Mouse (Mus musculus): ENCODE results near the gene Olfr460.
"Not testable (repeated sequence)": the region's sequence is repeated elsewhere in the genome, so short reads cannot be mapped to it uniquely, and the experiment has no call there.

Olfr460 gene

GRCm38 (mm10) chr6:40569187-40569586 is at the start of gene Olfr460:
Gene Olfr460 (plus strand): TSS chr6:40569487.
- no peak for DNase-seq (ENCODE audit: low spot score in 2 of 2)

- no peak for DNase-seq (ENCODE audit: low spot score in 2 of 2)
Measured at GRCm38 (mm10) chr6:40544690-40545089, 24.6 kb upstream of the Olfr460 start.

GRCm38 (mm10) chr6:40554950-40555349 is 14.3 kb upstream of the Olfr460 start, which contains the start of gene Olfr461:
Gene Olfr461 (minus strand): TSS chr6:40555050.
- DNase-seq (ENCODE audit: low spot score in 2 of 2) = no peak

GRCm38 (mm10) chr6:40573618-40574017 is 4.3 kb downstream of the Olfr460 start:
- DNase-seq (ENCODE audit: low spot score in 2 of 2) = no peak

- peak in 1 of 2 experiments; percentile 27 for DNase-seq (ENCODE audit: low spot score in 2 of 2)
Measured at GRCm38 (mm10) chr6:40576305-40576704, 7.0 kb downstream of the Olfr460 start.

GRCm38 (mm10) chr6:40584336-40584735 is 15.0 kb downstream of the Olfr460 start:
- DNase-seq (ENCODE audit: low spot score in 2 of 2) = no peak

GRCm38 (mm10) chr6:40585645-40586044 is 16.4 kb downstream of the Olfr460 start, which contains the start of gene Clec5a:
Gene Clec5a (minus strand): TSS chr6:40585821.
- DNase-seq (ENCODE audit: low spot score in 2 of 2) = no peak

GRCm38 (mm10) chr6:40588346-40588745 is 19.1 kb downstream of the Olfr460 start:
- DNase-seq (ENCODE audit: low spot score in 2 of 2) = no peak

- no peak for DNase-seq (ENCODE audit: low spot score in 2 of 2)
Measured at GRCm38 (mm10) chr6:40594804-40595550, 25.7 kb downstream of the Olfr460 start.

GRCm38 (mm10) chr6:40598546-40598945 is 29.3 kb downstream of the Olfr460 start:
- not testable (repeated sequence) for DNase-seq (ENCODE audit: low spot score in 2 of 2)

GRCm38 (mm10) chr6:40607431-40607830 is 38.1 kb downstream of the Olfr460 start:
- DNase-seq (ENCODE audit: low spot score in 2 of 2) = no peak

- no peak for DNase-seq (ENCODE audit: low spot score in 2 of 2)
Measured at GRCm38 (mm10) chr6:40610244-40610643, 41.0 kb downstream of the Olfr460 start.

GRCm38 (mm10) chr6:40613260-40613852 is 44.1 kb downstream of the Olfr460 start, which contains the start of gene Tas2r138:
Gene Tas2r138 (minus strand): TSS chr6:40613310.
- DNase-seq (ENCODE audit: low spot score in 2 of 2) = no peak

- no peak for DNase-seq (ENCODE audit: low spot score in 2 of 2)
Measured at GRCm38 (mm10) chr6:40617965-40618364, 48.7 kb downstream of the Olfr460 start.

Data from spleen, postnatal 36 days (tissue).